Mouse (Mus musculus) liver, adult 10 weeks (tissue): ENCODE measurements around the gene Gm21996. TPM values are rescaled to one million over a fixed set of nuclear protein-coding genes. Genes with fewer than 3 reads are reported as not detected.

Source experiments
- polyA plus RNA-seq: library from polyadenylated mRNA; stranded (reverse); fragments of 350-450 nt; fragmentation: Illumina TruSeq; extraction: RNeasy Lipid Tissue Mini Kit (QIAGEN cat#74804); gene quantifications from one replicate; pipeline ENCODE4 v1.2.3, GENCODE M21; 2014; ENCODE audit warnings: low read depth, low replicate concordance

Gm21996 gene
- polyA plus RNA-seq = not detected

GRCm38 (mm10) chrY:89745432-89745831, at the start of gene Gm21996:
Gene Gm21996 (minus strand): TSS chrY:89745532.

